Mouse (Mus musculus): ENCODE measurements around the gene Tsc22d4.

The Tsc22d4 gene

DNA sequence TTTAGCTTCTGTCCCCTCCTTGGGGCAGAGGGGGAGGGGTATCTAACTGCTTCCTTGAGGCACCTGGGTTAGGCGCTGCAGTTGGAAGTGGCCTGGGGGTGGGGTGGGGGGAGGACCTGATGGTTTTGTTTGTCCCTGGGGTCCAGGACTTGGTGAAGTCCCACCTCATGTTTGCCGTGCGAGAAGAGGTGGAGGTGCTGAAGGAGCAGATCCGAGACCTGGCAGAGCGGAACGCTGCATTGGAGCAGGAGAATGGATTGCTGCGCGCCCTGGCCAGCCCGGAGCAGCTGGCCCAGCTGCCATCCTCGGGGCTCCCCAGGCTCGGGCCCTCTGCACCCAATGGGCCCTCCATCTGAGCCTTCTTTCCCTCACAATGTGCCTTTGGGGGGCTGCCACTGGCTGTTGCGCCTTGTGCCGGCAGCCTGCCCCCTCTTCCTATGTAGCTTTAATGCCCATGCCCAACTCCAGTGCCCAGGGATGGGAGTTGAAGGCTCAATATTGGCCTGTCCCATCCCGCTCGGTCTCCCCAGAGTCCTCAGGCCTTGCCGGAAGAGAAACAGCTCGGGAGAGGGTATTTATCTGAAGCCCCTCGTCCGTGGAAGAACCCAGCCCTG is 13.5 kb downstream of the Tsc22d4 start:
- intact Hi-C loops (cut with DNase I), result no loop called here

DNA sequence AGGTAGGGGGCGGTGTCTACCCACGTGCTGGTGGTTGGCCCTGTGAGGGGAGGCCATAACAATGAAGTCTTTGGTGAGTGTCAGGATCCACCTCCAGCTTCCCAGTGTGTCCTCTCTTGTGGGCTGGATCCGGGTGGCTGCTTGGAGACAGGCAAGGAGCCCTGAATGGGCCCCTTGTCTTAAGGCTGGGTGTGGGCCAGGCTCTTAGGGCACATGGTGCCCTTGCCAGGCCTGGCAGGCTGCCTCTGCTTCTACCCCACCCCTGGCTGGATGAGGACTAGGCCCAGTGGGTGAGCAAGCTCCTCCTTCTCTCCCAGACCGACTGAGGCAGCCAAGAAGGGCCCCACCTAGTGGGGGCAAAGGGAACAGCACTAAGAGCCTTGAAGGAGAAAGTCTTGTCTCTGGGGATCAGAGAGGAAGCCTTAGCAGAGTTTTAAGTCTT is 14.5 kb downstream of the Tsc22d4 start:
- intact Hi-C loops (cut with DNase I), result no loop called here

DNA sequence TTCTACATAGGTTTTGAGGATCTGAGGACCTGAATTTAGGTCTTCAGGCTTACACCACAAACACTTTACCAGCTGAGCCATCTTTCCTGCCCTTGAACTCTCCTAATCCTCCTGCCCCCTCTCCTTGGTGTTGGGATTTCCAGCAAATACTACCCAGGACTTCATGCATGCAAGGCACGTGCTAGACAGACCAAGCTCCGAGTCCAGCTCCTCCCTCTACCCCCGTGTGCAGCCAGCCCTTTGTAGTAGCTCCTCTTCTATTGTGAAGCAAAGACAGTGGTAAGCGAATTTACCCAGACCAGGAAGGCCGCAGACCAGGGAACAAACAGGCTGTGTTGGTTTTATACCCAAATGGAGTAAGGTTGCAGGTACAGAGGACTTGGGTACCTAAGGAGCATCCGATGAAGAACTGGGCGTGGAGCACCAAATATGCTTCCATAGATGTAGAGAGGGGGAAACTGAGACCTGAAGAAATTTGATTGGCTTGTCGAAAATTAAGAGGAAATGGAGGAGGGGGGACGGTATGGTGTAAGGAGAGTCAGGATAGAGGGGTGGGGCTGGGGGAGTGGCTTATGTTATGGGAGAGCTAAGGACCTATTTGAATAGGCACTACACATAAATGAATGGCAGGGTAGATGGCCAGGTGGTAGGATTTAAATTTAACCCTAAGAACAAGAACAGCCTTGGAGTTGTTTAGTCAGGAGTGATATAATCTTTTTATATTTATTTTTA is 19.2 kb downstream of the Tsc22d4 start:
- intact Hi-C loops (cut with DNase I), result no loop called here

GRCm38 (mm10) chr5:137766270-137766669 is 20.7 kb downstream of the Tsc22d4 start:
- intact Hi-C loops (cut with DNase I), result no loop called here

GRCm38 (mm10) chr5:137768475-137768874 is 22.9 kb downstream of the Tsc22d4 start:
- intact Hi-C loops (cut with DNase I), result no loop called here

GRCm38 (mm10) chr5:137770709-137771108 is 25.2 kb downstream of the Tsc22d4 start:
- intact Hi-C loops (cut with DNase I), result no loop called here

GRCm38 (mm10) chr5:137772755-137773154 is 27.2 kb downstream of the Tsc22d4 start:
- intact Hi-C loops (cut with DNase I), result no loop called here

GRCm38 (mm10) chr5:137775587-137776290 is 30.2 kb downstream of the Tsc22d4 start:
- intact Hi-C loops (cut with DNase I), result no loop called here

- intact Hi-C loops (cut with DNase I), result no loop called here
These were observed 30.9 kb downstream of the Tsc22d4 start for GRCm38 (mm10) chr5:137776408-137776918.

- intact Hi-C loops (cut with DNase I), result no loop called here
These were observed 31.8 kb downstream of the Tsc22d4 start for GRCm38 (mm10) chr5:137777267-137777845.

DNA sequence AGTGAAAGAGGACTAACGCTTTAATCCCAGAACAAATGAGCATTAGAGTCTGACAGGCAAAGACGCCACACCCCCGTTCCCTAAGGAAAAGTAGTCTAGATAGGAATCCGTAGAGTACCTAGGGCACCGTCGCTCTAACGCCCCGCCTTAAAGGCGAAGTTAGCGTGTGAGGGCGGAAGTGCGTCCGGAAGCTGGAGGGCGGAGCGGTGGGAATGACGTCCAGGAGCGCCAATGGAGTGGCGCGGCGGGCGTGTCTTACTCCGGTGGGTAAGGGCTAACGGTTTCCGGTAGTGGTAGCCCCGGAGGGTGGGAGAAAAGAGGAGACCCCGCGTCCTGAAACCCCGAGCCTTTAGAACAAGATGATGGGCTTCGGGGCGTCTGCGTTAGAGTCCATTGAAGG is 33.1 kb downstream of the Tsc22d4 start, which contains the start of gene Ppp1r35:
Gene Ppp1r35 (plus strand): TSS at position 215 of the 400 bp plus-strand sequence.
- intact Hi-C loops (cut with DNase I), result no loop called here

GRCm38 (mm10) chr5:137779053-137779933 is 33.8 kb downstream of the Tsc22d4 start:
- intact Hi-C loops (cut with DNase I), result no loop called here

DNA sequence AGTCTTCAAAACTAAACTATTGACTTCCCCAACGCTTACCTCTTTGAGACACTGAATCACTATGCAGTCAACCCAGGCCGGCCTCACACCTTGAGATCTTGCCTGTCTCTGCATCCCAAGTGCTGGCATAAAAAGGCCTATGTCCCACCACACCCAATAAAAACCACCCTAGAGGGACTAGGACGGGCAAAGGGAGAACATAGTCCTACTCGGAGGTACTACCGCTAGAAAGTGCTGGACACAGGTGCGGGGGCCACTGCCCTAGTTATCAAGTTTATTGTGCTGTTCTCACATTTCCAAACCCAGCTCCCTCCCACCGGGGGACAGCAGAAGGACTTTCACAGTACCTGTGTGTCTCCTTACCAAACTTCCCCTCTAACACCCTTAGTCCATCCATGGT is 36.1 kb downstream of the Tsc22d4 start:
- intact Hi-C loops (cut with DNase I), result no loop called here

DNA sequence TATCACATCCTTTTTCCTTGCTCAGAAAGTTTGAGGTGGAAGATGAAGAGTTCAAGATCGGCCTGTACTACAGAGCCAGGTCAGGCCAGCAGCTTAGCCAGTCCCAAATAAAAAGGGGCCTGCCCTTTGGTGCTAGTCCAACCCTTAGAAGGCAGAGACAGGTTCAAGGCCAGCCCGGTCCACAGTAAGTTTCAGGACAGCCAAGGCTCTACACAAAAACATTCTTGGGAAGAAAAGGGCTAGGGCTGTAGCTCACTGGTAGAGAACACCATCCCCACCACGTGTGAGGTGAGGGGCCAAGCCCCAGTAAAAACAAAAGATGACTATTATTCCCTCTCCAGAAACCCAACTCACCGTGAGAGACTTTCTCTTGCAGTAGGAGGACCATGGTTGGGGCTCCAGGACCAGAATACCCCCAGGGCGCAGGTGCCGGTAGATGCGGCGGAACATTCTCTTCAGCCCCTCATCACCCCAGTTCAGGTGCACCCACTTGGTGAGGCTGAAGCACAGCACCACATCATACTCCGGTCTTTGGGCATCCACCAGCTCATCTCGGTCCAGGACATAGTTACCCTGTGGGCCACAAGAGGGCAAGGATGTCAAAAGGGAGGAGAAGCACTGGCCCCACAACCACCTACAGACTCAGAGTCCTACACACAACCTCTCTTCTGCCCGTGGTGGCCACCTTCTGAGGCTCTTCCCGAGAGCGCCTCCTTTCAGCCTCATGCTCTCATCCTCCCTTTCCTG is 37.4 kb downstream of the Tsc22d4 start:
- intact Hi-C loops (cut with DNase I), result no loop called here

- intact Hi-C loops (cut with DNase I), result no loop called here
These were observed 38.5 kb downstream of the Tsc22d4 start for GRCm38 (mm10) chr5:137783901-137784540.

- intact Hi-C loops (cut with DNase I), result no loop called here
These were observed 39.0 kb downstream of the Tsc22d4 start for GRCm38 (mm10) chr5:137784546-137784945.

DNA sequence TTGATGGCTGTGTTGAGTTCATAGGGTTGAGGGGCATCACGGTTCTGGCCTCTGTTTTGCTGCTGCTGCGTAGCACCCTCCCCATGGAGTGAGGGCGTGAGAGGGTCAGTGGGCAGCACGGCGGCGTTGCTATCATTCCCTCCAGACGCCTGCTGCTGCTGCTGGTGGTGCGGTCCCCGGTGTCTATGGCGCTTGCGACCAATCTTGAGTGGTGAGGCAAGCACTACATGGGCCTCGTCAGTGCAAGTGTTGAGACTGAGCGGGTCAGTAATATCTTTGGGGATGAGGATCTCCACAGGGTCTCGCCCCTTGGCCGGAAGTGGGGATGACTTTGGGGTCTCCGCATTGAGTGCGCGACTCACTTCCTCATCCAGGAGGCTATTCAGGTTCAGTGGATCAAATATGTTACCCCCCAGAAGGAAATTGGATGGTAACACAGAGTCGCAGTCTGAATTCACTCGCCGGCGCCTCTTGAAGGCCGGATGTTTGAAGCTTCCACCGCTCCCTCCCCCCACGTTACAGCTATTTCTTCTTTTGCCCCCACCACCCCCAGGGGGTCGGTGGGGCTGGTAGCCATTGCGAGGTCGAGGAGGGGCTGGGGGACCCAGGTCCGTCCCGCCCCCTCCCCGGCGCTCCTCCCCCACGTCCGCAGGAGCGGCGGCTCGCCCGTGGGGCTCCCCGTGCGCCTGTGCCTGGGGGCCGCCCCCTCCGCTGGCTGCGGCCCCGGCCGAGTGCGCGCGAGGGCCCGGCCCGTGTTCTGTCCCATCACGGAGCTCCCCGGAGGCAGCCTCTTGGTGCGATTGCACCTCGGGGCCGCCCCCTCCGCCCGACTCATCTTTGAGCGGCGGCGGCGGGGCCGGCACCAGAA is 39.9 kb downstream of the Tsc22d4 start:
- intact Hi-C loops (cut with DNase I), result no loop called here
